Mouse (Mus musculus): ENCODE data around the gene Klhl3. TPM values are rescaled to one million over a fixed set of nuclear protein-coding genes. Genes with fewer than 3 reads are reported as not detected.
"Not testable (repeated sequence)": the region's sequence is repeated elsewhere in the genome, so short reads cannot be mapped to it uniquely, and the experiment has no call there.

The Klhl3 gene
- polyA plus RNA-seq, 1 experiment from 2014 or later: 0.91 TPM

- Histone ChIP-seq H3K9me3 (replicated peaks) (no peaks in the 10 kb centered on the region; the same call in 1 of the 2 replicates), H3K27ac (no peak overlapping the region), H3K36me3 (no peaks in the 10 kb centered on the region), H3K4me1 (replicated peaks) (peaks cover 21% of the 10 kb centered on the region), H3K4me2 (peak overlapping the region; percentile 29; the same call in 1 of the 2 replicates), H3K9ac (no peak overlapping the region), H3K27me3 (peaks cover 6% of the 10 kb centered on the region), H3K4me3 (replicated peaks) (no peak overlapping the region)
- WGBS (ENCODE audit: insufficient replicate concordance): 69% methylated on average over 1 of the region's 1 CpGs
- DNase-seq (no peak), ATAC-seq (ENCODE audit: low read depth) (no peak)
Observed at GRCm38 (mm10) chr13:58147760-58148159, 34.4 kb upstream of the Klhl3 start.

- whole genome bisulfite sequencing (ENCODE audit: insufficient replicate concordance): 93% methylated on average over 8 of the region's 8 CpGs
Observed at GRCm38 (mm10) chr13:58146603-58147002, 33.2 kb upstream of the Klhl3 start.

DNA sequence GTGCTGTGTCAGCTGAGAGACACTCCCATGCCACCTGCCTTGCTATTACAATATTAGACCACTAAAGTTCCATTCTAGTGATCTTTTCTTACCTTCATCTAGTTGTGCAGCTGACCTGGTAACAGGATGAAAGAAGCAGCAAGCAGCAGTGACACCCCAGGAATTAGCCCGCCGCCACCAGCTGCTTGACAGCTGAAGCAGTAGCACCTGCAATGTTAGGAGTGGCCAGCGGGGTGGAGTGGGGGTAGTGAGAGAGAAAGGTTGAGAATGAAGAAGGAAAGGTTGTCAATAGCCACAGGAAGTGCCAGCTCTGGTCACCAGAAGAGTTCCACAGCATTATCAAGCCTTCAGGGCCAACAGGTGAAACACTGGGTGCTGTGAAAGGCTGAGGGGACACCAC is 18.3 kb upstream of the Klhl3 start:
- DNase-seq: no peak
- H3K9me3 ChIP-seq (replicated peaks): peaks cover 6% of the 10 kb centered on the region; the same call in 1 of the 2 replicates

More at GRCm38 (mm10) chr13:58146603-58147002, 33.2 kb upstream of the Klhl3 start:
- H3K27ac ChIP-seq; DNase-seq; H3K36me3 ChIP-seq; H3K4me3 ChIP-seq (replicated peaks); ATAC-seq (ENCODE audit: low read depth); H3K9me3 ChIP-seq (replicated peaks); H3K4me2 ChIP-seq; H3K27me3 ChIP-seq; H3K9ac ChIP-seq: not testable (repeated sequence)
- H3K4me1 ChIP-seq (replicated peaks): peaks cover 21% of the 10 kb centered on the region

DNA sequence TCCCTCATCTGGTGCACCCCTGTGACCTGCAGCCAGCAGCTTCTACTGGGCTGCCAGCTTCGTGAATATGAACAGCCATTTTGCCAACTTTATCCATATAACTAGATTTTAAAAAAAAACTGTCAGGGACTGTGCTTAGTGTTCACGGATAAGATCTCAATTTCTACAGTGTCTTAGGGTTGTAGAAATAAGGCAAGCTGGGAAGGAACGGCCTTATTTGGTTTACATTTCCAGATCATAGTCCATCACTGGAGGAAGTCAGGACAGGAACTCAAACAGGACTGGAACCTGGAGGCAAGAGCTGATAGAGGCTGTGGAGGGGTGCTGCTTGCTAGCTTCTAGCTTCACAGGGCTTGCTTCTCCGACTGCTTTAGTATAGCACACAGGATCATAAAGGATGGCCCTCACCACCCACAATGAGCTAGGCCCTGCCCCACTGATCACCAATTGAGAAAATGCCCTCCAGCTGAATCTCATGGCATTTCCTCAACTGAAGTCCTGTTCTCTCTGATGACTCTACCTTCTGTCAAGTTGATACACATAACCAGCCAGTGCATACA is 16.4 kb upstream of the Klhl3 start:
- Histone ChIP-seq H3K9ac (peak overlapping the region; percentile 99), H3K36me3 (peaks cover 18% of the 10 kb centered on the region), H3K4me2 (peak overlapping the region; percentile 83), H3K27me3 (no peaks in the 10 kb centered on the region), H3K9me3 (replicated peaks) (no peaks in the 10 kb centered on the region), H3K4me3 (replicated peaks) (peak overlapping the region; percentile 97), H3K4me1 (replicated peaks) (peaks cover 26% of the 10 kb centered on the region), H3K27ac (peak overlapping the region; percentile 96)
- ATAC-seq (ENCODE audit: low read depth) (no peak), DNase-seq (no peak)
- 18% methylated on average over 4 of the region's 4 CpGs for WGBS (ENCODE audit: insufficient replicate concordance)

More for the DNA sequence above, 18.3 kb upstream of the Klhl3 start:
- Histone ChIP-seq H3K36me3 (peaks cover 5% of the 10 kb centered on the region), H3K27me3 (no peaks in the 10 kb centered on the region), H3K4me3 (replicated peaks) (no peak overlapping the region), H3K9ac (no peak overlapping the region), H3K27ac (no peak overlapping the region), H3K4me2 (no peak overlapping the region), H3K4me1 (replicated peaks) (peaks cover 10% of the 10 kb centered on the region)
- 64% methylated on average over 3 of the region's 3 CpGs for WGBS (ENCODE audit: insufficient replicate concordance)
- no peak for ATAC-seq (ENCODE audit: low read depth)

GRCm38 (mm10) chr13:58128768-58129671 is 15.6 kb upstream of the Klhl3 start:
- H3K9ac ChIP-seq: peak overlapping the region; percentile 99
- ATAC-seq (ENCODE audit: low read depth) (peak; percentile 94), DNase-seq (peak; percentile 92)
- H3K4me2 ChIP-seq: peak overlapping the region; percentile 83
- H3K36me3 ChIP-seq: peaks cover 20% of the 10 kb centered on the region
- H3K4me1 ChIP-seq (replicated peaks): peaks cover 33% of the 10 kb centered on the region
- WGBS (ENCODE audit: insufficient replicate concordance): under 1% methylated on average over 82 of the region's 83 CpGs
- H3K27me3 ChIP-seq: no peaks in the 10 kb centered on the region
- H3K27ac ChIP-seq: peak overlapping the region; percentile 96
- peak overlapping the region; percentile 97 for H3K4me3 ChIP-seq (replicated peaks)
- H3K9me3 ChIP-seq (replicated peaks): no peaks in the 10 kb centered on the region

DNA sequence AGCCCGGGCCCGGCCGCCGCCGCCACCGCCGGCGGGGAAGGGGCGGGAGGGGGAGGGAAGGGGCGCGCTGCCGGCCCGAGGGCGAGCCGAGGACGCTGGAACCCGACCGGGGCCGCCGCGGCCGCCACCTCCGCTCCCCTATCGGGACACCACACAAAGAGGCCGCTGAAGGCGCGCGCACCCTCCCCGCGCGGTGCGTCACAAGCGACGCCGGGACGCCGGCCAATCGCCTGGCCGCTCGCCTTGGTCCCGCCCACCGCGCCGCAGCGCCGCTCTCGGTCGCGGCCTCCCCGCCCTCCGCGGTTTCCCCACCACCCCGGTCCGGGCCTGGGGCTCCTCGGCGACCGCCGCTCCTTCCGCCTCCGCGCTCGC is 15.0 kb upstream of the Klhl3 start, which contains the start of gene Hnrnpa0:
Gene Hnrnpa0, minus strand, starts transcription at position 161 of the 372 bp plus-strand sequence.
- H3K36me3 ChIP-seq: peaks cover 20% of the 10 kb centered on the region
- peak; percentile 88 for DNase-seq
- H3K4me1 ChIP-seq (replicated peaks): peaks cover 39% of the 10 kb centered on the region
- H3K4me3 ChIP-seq (replicated peaks): peak within 1 kb of the TSS; percentile 97
- no peaks in the 10 kb centered on the region for H3K27me3 ChIP-seq
- peak within 1 kb of the TSS; percentile 83 for H3K4me2 ChIP-seq
- peak; percentile 87 for ATAC-seq (ENCODE audit: low read depth)
- H3K9me3 ChIP-seq (replicated peaks): no peaks in the 10 kb centered on the region
- peak within 1 kb of the TSS; percentile 96 for H3K27ac ChIP-seq
- H3K9ac ChIP-seq: peak within 1 kb of the TSS; percentile 99
- under 1% methylated on average over 47 of the region's 62 CpGs for WGBS (ENCODE audit: insufficient replicate concordance)

DNA sequence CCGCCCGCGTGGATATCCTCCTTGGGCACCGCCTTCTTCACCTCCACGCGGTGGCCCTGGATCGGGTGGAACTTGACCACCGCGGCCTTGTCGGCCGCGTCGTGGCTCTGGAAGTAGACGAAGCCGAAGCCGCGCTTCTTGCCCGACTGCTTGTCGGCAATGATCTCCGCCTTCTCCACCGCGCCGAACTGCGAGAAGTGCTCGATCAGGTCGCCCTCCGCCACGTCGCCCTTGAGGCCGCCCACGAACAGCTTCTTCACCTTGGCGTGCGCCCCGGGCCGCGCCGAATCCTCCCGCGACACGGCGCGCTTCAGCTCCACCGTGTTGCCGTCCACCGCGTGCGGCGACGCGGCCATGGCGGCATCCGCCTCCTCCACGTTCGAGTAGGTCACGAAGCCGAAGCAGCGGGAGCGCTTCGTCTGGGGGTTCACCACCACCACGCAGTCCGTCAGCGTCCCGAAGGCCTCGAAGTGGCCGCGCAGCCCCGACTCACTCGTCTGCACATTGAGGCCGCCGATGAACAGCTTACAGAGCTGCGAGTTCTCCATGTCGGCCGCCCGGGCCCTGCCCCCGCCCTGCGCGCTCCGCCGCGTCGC is 14.5 kb upstream of the Klhl3 start:
- DNase-seq (no peak), ATAC-seq (ENCODE audit: low read depth) (peak; percentile 22)
- WGBS (ENCODE audit: insufficient replicate concordance): under 1% methylated on average over 80 of the region's 81 CpGs
- Histone ChIP-seq H3K9ac (peak overlapping the region; percentile 99), H3K4me3 (replicated peaks) (peak overlapping the region; percentile 97), H3K27me3 (no peaks in the 10 kb centered on the region), H3K36me3 (peaks cover 20% of the 10 kb centered on the region), H3K4me2 (peak overlapping the region; percentile 80), H3K9me3 (replicated peaks) (no peaks in the 10 kb centered on the region), H3K4me1 (replicated peaks) (peaks cover 40% of the 10 kb centered on the region), H3K27ac (peak overlapping the region; percentile 96)

DNA sequence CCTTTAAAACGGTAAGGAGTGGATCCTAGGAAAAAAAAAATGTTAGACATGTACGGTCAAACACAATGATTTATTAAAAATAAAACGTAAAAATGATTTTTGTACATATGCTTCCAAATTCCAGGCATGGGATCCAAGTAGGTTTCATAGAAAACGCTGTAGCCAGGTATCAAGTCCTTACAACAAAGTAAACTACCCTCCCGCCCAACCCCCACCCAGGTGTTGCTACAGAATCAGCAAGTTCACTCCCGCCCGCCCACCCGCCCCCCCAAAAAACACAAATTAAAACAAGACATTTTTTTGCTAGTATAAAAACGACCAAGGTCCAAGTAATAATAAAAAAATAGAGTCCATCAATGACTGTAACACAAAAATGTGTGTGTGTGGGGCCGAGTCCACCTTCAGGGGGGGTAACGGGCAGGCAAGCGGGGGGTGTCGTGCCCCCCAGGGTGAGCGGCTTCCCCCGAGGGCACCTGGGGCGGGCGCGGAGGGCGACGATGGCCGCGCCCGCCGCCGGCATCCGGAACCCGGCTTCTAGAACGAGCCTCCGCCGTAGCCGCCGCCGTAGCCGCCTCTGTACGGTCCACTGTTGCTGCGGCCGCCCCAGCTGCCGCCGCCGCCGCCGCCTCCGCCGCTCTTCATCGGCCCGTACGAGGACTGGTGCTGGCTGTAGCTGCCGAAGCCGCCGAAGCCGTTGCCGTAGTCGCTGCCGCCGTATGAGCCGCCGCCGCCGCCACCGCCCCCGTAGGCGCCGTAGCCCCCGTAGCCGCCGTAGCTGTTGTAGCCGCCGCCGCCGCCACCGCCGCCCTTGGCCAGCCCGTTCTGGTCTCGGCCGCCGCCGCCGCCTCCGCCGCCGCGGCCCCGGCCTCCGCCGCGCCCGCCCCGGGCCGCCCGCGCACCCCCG is 13.7 kb upstream of the Klhl3 start:
- Histone ChIP-seq H3K4me1 (replicated peaks) (peaks cover 43% of the 10 kb centered on the region), H3K27me3 (no peaks in the 10 kb centered on the region), H3K4me3 (replicated peaks) (peak overlapping the region; percentile 97), H3K27ac (peak overlapping the region; percentile 96), H3K9ac (peak overlapping the region; percentile 99), H3K9me3 (replicated peaks) (no peaks in the 10 kb centered on the region), H3K36me3 (peaks cover 20% of the 10 kb centered on the region), H3K4me2 (peak overlapping the region; percentile 80)
- no peak for ATAC-seq (ENCODE audit: low read depth)
- under 1% methylated on average over 61 of the region's 92 CpGs for WGBS (ENCODE audit: insufficient replicate concordance)
- DNase-seq: peak; percentile 38

DNA sequence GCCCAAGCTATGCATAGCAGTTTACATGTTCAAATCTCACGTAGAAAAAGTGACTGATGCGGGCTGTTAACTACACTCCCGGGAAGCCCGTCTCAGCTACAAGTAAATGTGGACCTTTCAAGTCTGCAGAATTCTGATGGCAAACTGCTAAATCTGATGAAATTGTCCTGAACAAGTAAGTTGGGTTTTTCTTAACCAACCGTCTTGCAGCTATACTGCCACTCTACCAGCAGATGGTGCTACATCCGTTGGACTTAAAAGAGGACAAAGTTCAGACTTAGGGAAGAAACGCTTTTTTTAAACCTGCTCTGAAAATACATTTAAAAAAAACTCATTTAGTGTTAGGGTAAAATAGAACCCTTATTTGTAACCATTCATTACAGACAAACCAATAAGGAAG is 12.7 kb upstream of the Klhl3 start:
- 29% methylated on average over 7 of the region's 7 CpGs for WGBS (ENCODE audit: insufficient replicate concordance)
- no peaks in the 10 kb centered on the region for H3K9me3 ChIP-seq (replicated peaks)
- ATAC-seq (ENCODE audit: low read depth): no peak
- peak overlapping the region; percentile 80 for H3K4me2 ChIP-seq
- H3K27ac ChIP-seq: no peak overlapping the region; the same call in 1 of the 2 replicates
- H3K36me3 ChIP-seq: peaks cover 20% of the 10 kb centered on the region
- peak overlapping the region; percentile 33; the same call in 1 of the 2 replicates for H3K9ac ChIP-seq
- peaks cover 43% of the 10 kb centered on the region for H3K4me1 ChIP-seq (replicated peaks)
- H3K27me3 ChIP-seq: no peaks in the 10 kb centered on the region
- DNase-seq: peak; percentile 45
- peak overlapping the region; percentile 97 for H3K4me3 ChIP-seq (replicated peaks)

GRCm38 (mm10) chr13:58124989-58125388 is 11.6 kb upstream of the Klhl3 start:
- no peak overlapping the region for H3K4me2 ChIP-seq
- WGBS (ENCODE audit: insufficient replicate concordance): 51% methylated on average over 2 of the region's 2 CpGs
- H3K9ac ChIP-seq: no peak overlapping the region
- no peak for ATAC-seq (ENCODE audit: low read depth)
- H3K9me3 ChIP-seq (replicated peaks): no peaks in the 10 kb centered on the region
- peaks cover 20% of the 10 kb centered on the region for H3K36me3 ChIP-seq
- no peak for DNase-seq
- H3K27ac ChIP-seq: no peak overlapping the region
- H3K27me3 ChIP-seq: no peaks in the 10 kb centered on the region
- peaks cover 40% of the 10 kb centered on the region for H3K4me1 ChIP-seq (replicated peaks)
- no peak overlapping the region for H3K4me3 ChIP-seq (replicated peaks)
